Mouse (Mus musculus): ENCODE measurements around the gene 5730455P16Rik.

DNA sequence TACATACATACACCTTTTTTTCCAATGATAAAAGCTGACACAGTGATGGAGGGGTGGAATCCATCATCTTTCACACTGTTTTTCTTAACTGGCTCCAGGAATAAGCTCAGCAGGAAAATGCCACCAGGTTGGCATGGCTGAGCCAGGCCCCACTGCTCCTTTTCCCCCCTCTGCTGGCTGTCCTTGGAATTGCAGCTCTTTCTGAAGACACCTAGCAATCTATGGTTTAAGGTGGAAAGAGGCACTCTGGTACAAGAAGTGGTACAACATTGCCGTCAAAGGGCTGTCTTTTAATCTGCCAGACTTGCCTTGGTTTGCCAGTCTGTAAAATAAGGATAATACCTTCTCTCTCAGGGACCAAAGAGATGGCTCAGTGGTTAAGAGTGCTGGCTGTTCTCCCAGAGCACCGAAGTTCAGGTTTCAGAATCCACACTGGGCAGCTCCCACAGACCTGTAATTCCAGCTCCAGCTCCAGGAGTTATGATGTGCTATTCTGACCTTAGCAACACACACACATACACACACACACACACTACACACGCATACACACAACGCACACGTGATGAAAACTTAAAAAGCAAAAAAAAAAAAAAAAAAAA, 25.9 kb downstream of the 5730455P16Rik start:
- TF ChIP-seq CTCF (IDR thresholded peaks at IDR 0.05; ENCODE audit: insufficient read depth, low read length) (peak; percentile 92), POLR2A (IDR thresholded peaks at IDR 0.05; ENCODE audit: borderline replicate concordance, extremely low read depth, low read depth, low read length) (no peak)

Measured in lung, adult 2 months (tissue).